Mouse (Mus musculus) small intestine, adult 2 months (tissue): ENCODE results near the gene Rps6ka4. TPM values are rescaled to one million over a fixed set of nuclear protein-coding genes. Genes with fewer than 3 reads are reported as not detected.
A peak's percentile ranks its signal among the peaks of the same experiment; 100 is the strongest.

ENCODE experiments used
- H3K27ac ChIP-seq: fragments of 200-500 bp; 2 replicates; pipeline ENCODE4 v1.5.1; 2012; ENCODE audit warnings: low read depth, low read length, control low read depth, inconsistent platforms; ENCODE audit not compliant: insufficient read depth
- H3K27me3 ChIP-seq: fragments of 200-500 bp; 2 replicates; pipeline ENCODE4 v1.6.1; 2012; ENCODE audit warnings: mild to moderate bottlenecking, moderate library complexity, low read length, inconsistent platforms; ENCODE audit not compliant: control insufficient read depth, insufficient read depth
- H3K36me3 ChIP-seq: fragments of 200-500 bp; 2 replicates; pipeline ENCODE4 v1.6.1; 2012; ENCODE audit warnings: mild to moderate bottlenecking, low read length, control low read depth, inconsistent platforms; ENCODE audit not compliant: control insufficient read depth, insufficient read depth
- H3K4me1 ChIP-seq: fragments of 200-500 bp; 2 replicates; pipeline ENCODE4 v1.6.1; 2012; ENCODE audit warnings: low read length, inconsistent platforms, mixed read lengths; ENCODE audit not compliant: control insufficient read depth, insufficient read depth, insufficient read length
- H3K4me3 ChIP-seq: fragments of 200-500 bp; 2 replicates; pipeline ENCODE4 v1.5.1; 2012; ENCODE audit warnings: low read depth, mild to moderate bottlenecking, control low read depth, inconsistent platforms, low read length, moderate library complexity
- CTCF ChIP-seq: fragments of 200-500 bp; IDR thresholded peaks from 2 replicates; pipeline ENCODE4 v1.5.1; 2012; ENCODE audit warnings: low read depth, mild to moderate bottlenecking, control low read depth, inconsistent platforms, low read length, moderate library complexity, mixed read lengths; ENCODE audit not compliant: insufficient replicate concordance, insufficient read length; ENCODE audit errors: extremely low read depth
- POLR2A ChIP-seq: fragments of 200-500 bp; IDR thresholded peaks from 2 replicates; pipeline ENCODE4 v1.6.1; 2012; ENCODE audit warnings: low read depth, mild to moderate bottlenecking, control low read depth, inconsistent platforms, low read length, moderate library complexity
- WGBS: fragments of 180-500 bp; shearing (Covaris S2); methylation state at CpG from one replicate; pipeline ENCODE4 v1.1.7; 2018; 5-methylcytosine and 5-hydroxymethylcytosine counted together
- polyA plus RNA-seq: library from polyadenylated mRNA; depleted of rRNA; stranded (reverse); fragments of >200 nt; gene quantifications from 2 replicates; pipeline ENCODE4 v1.2.3, GENCODE M21; 2012

Rps6ka4 gene
- polyA plus RNA-seq, 1 experiment = 55.4 TPM

DNA sequence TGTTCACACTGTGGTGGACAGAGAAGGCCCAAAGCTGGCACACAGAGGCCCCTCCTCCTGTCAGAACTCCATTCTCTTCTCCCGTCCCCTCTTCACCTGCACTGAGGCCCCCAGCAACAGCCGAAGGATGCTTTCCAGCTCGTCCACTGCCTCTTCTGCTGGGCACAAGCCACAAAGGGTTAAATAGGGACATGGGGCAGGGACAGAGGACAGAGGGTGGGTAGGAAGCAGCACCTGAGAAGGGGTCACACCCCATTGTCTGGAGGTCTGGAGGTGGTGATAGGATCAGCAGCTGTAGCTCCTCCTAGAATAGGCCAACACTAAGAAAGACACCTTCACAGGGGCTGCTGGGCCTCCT lies 16.5 kb upstream of the Rps6ka4 start:
- 64% methylated on average over 3 of the region's 3 CpGs for WGBS
- Histone ChIP-seq H3K4me3 (peak overlapping the region; percentile 41), H3K27ac (0 out of 2 replicates have a peak overlapping the region, but pooled peaks have one; percentile 1), H3K4me1 (peaks cover 41% of the 10 kb centered on the region), H3K36me3 (no peaks in the 10 kb centered on the region), H3K27me3 (no peaks in the 10 kb centered on the region)
- TF ChIP-seq POLR2A (no peak), CTCF (no peak)

DNA sequence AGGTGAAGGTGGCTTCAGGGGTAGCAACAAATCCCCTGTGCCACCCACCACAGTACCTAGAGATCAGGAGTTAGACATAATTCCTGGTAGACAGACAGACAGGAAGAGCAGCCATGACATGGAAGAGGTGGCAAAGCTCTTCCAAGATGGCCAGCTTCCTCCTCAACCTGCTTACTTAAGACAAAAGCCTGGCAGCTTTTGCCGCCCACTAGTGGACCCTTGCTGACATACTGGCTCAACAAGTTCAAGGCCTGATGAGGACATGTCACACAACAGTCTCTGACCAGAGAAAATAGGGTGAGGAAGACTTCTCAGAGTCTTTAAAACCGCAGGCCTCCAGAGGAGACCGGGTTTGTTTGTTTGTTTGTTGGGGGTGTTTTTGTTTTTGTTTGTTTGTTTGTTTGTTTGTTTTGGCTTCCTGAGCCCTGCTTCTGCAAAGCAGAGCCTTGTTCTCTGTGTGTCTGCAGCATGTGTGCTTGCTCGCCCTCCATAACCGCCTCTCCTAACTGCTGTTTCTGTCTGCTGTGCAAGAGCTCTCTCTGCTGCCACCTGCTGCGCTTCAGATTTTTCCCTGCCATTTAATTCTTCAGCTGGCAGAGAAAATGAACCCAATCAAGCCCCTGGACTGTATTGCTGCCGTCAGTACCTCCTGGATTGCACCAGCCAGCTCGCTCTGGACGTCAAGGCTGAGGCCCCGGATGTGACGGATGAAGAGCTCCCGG lies 16.0 kb upstream of the Rps6ka4 start:
- WGBS = 60% methylated on average over 12 of the region's 12 CpGs
- Histone ChIP-seq H3K4me1 (peaks cover 45% of the 10 kb centered on the region), H3K27ac (0 out of 2 replicates have a peak overlapping the region, but pooled peaks have one; percentile 1), H3K36me3 (no peaks in the 10 kb centered on the region), H3K27me3 (no peaks in the 10 kb centered on the region), H3K4me3 (peak overlapping the region; percentile 41)
- TF ChIP-seq POLR2A (no peak), CTCF (peak; percentile 55; the same call in 1 of the 2 replicates)

DNA sequence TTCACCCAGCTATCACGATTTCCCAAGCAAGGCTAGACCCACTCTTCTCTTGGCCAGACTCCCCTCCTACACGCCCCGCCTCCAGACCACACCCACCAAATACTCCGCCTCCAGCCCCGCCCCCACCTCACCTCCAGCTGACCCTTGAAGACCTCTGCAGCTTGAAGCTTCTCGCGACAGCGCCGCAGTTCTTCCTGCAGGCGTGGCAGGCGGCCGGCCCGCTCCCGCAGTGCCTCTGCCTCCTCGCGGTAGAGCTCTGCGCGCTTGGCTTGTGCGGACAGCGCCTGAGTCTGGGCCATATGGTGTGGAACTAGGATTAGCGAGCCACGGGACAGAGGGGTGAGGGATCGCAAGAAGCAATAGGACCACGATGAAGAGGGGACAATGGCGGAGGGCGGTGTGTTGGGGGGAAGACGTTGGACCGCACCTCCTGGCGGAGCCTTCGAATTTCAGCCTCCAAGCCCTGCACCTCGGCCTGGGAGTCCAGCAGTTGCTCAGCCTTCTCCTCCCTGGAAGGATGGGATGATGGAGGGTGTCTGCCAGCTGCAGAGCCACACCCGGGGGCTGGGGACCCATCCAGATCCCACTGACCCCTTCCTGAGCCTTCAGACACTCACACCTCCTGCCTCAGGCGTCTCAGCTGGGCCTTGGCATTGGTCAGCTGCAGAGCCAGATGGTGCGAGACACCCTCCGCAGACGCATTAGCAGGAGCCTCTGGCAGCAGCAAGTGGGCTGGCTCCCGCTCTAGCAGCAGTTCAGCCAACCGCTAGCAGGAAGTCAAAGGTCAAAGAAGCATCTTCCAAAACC lies 15.0 kb upstream of the Rps6ka4 start:
- Histone ChIP-seq H3K4me1 (peaks cover 37% of the 10 kb centered on the region), H3K4me3 (peak overlapping the region; percentile 52), H3K27me3 (no peaks in the 10 kb centered on the region), H3K27ac (peak overlapping the region; percentile 10; the same call in 1 of the 2 replicates), H3K36me3 (no peaks in the 10 kb centered on the region)
- TF ChIP-seq CTCF (no peak), POLR2A (peak; percentile 43; the same call in 1 of the 2 replicates)
- WGBS = 21% methylated on average over 38 of the region's 38 CpGs

DNA sequence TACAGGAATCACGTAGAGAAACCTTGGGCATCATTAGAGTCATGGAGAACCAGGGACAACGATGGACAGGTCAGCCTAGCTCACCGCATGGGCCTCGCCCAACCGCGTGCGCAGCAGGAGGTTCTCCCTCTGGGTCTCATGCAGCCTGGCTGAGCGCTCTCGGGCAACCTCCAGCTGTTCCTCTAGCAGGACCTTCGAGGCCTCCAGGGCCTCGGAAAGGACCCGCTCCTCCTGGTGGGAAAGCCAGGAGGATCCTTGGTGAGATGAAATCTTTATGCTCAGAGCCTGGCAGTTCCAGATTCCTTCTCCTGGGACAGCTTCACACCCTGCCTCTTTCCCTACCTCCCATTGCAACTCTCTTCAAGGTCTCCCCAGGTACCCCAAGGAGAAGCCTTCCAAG lies 14.2 kb upstream of the Rps6ka4 start:
- Histone ChIP-seq H3K27ac (no peak overlapping the region), H3K27me3 (no peaks in the 10 kb centered on the region), H3K4me1 (peaks cover 36% of the 10 kb centered on the region), H3K36me3 (no peaks in the 10 kb centered on the region), H3K4me3 (no peak overlapping the region)
- TF ChIP-seq CTCF (no peak), POLR2A (no peak)
- 92% methylated on average over 12 of the region's 12 CpGs for WGBS

DNA sequence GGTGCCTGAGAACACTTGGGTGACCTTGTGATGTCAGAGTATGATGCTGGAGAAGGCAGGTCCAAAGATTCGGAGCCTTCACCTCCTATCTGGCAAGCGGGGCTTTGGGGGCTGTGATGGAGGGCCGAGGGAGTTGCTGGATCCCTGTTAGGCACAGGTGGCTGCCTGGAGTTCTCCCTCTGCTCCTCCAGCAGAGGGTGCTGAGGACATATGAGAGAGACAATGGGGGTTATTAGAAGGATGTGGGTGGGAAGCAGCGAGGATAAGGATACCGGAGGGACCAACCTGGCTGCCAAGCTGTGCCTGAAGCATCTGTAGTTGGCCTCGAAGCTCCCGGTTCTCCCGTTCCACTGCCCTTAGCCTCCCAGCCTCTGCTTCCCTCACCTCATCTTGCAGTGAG lies 13.5 kb upstream of the Rps6ka4 start:
- Histone ChIP-seq H3K4me1 (peaks cover 34% of the 10 kb centered on the region), H3K4me3 (no peak overlapping the region), H3K36me3 (no peaks in the 10 kb centered on the region; the same call in 1 of the 2 replicates), H3K27me3 (no peaks in the 10 kb centered on the region), H3K27ac (no peak overlapping the region)
- TF ChIP-seq CTCF (peak; percentile 21; the same call in 1 of the 2 replicates), POLR2A (no peak)
- WGBS = 85% methylated on average over 8 of the region's 8 CpGs

DNA sequence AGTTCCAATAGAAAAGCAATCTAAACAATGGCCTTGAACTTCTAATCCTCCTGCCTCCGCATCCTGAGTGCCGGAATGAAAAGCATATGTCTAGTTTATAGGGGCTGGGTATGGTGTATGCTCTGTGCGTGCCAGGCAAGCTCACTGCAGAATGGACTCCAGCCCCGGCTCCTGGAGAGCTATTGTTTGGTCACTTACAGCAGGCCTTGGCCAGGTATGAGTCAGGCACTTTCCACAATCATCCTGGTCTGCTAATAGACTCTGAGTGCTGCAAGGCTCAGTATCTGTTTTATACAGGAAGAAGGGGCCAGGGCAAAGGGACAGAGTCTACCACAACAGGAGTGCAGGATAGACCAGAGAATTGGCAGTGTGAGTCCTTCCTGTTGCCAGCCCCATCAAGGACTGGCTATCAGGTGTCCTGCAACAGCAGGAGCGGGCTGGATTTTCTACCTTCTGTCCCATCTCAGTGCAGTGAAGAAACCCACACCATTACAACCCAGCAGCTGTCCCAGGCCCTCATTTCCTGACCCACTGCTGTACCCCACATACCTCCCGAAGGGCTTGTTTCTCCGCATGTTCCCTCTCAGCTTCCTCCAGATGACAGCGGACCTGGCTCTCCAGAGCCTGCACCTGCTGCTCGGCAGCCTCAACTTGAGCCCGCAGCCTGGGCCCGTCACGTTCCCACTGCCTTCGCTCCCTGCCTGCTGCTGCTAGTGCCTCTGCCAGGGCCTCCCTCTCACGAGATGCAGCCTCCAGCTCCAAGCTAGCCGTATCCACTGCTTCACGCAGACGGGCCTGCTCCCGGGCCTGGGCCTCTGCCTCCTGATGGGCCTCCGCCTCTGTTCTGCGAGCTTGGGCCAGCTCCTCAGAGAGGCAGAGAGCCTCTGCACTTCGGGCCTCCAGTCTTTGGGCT lies 12.2 kb upstream of the Rps6ka4 start:
- H3K36me3 ChIP-seq = no peaks in the 10 kb centered on the region; the same call in 1 of the 2 replicates
- 81% methylated on average over 21 of the region's 21 CpGs for WGBS
- H3K4me1 ChIP-seq = peaks cover 40% of the 10 kb centered on the region
- no peak overlapping the region for H3K4me3 ChIP-seq
- peak overlapping the region; percentile 93 for H3K27ac ChIP-seq
- H3K27me3 ChIP-seq = no peaks in the 10 kb centered on the region
- TF ChIP-seq CTCF (no peak), POLR2A (no peak)
